Mouse (Mus musculus) bone marrow, adult 2 months (tissue): ENCODE measurements around the gene Cyp2u1. TPM values are rescaled to one million over a fixed set of nuclear protein-coding genes. Genes with fewer than 3 reads are reported as not detected.

Source experiments
- H3K27ac ChIP-seq: fragments of 200-500 bp; 2 replicates; pipeline ENCODE4 v1.5.1; 2012; ENCODE audit warnings: low read depth, mild to moderate bottlenecking, control low read depth, inconsistent platforms, low read length; ENCODE audit not compliant: control insufficient read depth, poor library complexity, insufficient read depth
- H3K4me1 ChIP-seq: fragments of 200-500 bp; 2 replicates; pipeline ENCODE4 v1.6.1; 2011; ENCODE audit warnings: low read length; ENCODE audit not compliant: control insufficient read depth, insufficient read depth
- H3K4me3 ChIP-seq: fragments of 200-500 bp; replicated peaks from 2 replicates; pipeline ENCODE3; 2011; ENCODE audit warnings: mild to moderate bottlenecking, low read depth, low read length, control low read depth; ENCODE audit not compliant: control insufficient read depth
- CTCF ChIP-seq: fragments of 200-500 bp; IDR thresholded peaks from 2 replicates; pipeline ENCODE4 v1.5.1; 2011; ENCODE audit warnings: low read length, control low read depth; ENCODE audit not compliant: control insufficient read depth, insufficient read depth
- POLR2A ChIP-seq: fragments of 200-500 bp; IDR thresholded peaks from 2 replicates; pipeline ENCODE4 v1.6.1; 2011; ENCODE audit warnings: low read depth, mild to moderate bottlenecking, control low read depth, low read length, borderline replicate concordance; ENCODE audit not compliant: control insufficient read depth
- WGBS: fragments of 180-500 bp; shearing (Covaris S2); methylation state at CpG from one replicate; pipeline ENCODE4 v1.1.7; 2018; 5-methylcytosine and 5-hydroxymethylcytosine counted together
- polyA plus RNA-seq: library from polyadenylated mRNA; stranded (reverse); fragments of >200 nt; gene quantifications from 2 replicates; pipeline ENCODE4 v1.2.4, GENCODE M21; 2011; ENCODE audit warnings: low replicate concordance; ENCODE audit not compliant: missing spikeins, insufficient read depth, insufficient read length

The Cyp2u1 gene
- polyA plus RNA-seq, 1 experiment = 1.1 TPM

GRCm38 (mm10) chr3:131258921-131259320 is 44.1 kb downstream of the Cyp2u1 start:
- Histone ChIP-seq H3K27ac (no peak overlapping the region), H3K4me3 (no peak overlapping the region), H3K4me1 (no peaks in the 10 kb centered on the region)
- WGBS = 89% methylated on average over 3 of the region's 3 CpGs
- TF ChIP-seq POLR2A (no peak), CTCF (no peak)

- no peak overlapping the region for H3K27ac ChIP-seq
- TF ChIP-seq POLR2A (no peak), CTCF (no peak)
- H3K4me3 ChIP-seq = no peak overlapping the region
- no peaks in the 10 kb centered on the region for H3K4me1 ChIP-seq
- 78% methylated on average over 3 of the region's 3 CpGs for WGBS
Observed at GRCm38 (mm10) chr3:131255399-131255981, 47.5 kb downstream of the Cyp2u1 start.

- no peak overlapping the region for H3K27ac ChIP-seq
- no peaks in the 10 kb centered on the region for H3K4me1 ChIP-seq
- 83% methylated on average over 4 of the region's 4 CpGs for WGBS
Observed at GRCm38 (mm10) chr3:131254991-131255390, 48.0 kb downstream of the Cyp2u1 start.

GRCm38 (mm10) chr3:131251601-131252000 is 51.4 kb downstream of the Cyp2u1 start:
- no peak for TF ChIP-seq POLR2A
- TF ChIP-seq CTCF = no peak
- 83% methylated on average over 7 of the region's 7 CpGs for WGBS
- Histone ChIP-seq H3K4me1 (no peaks in the 10 kb centered on the region), H3K27ac (no peak overlapping the region), H3K4me3 (no peak overlapping the region)

More at GRCm38 (mm10) chr3:131254991-131255390, 48.0 kb downstream of the Cyp2u1 start:
- TF ChIP-seq CTCF (no peak), POLR2A (no peak)
- H3K4me3 ChIP-seq = no peak overlapping the region

- Histone ChIP-seq H3K4me1 (no peaks in the 10 kb centered on the region), H3K27ac (no peak overlapping the region), H3K4me3 (no peak overlapping the region)
- WGBS = 87% methylated on average over 13 of the region's 13 CpGs
- TF ChIP-seq CTCF = no peak
Observed at GRCm38 (mm10) chr3:131250978-131251377, 52.0 kb downstream of the Cyp2u1 start.

GRCm38 (mm10) chr3:131250283-131250682 is 52.7 kb downstream of the Cyp2u1 start:
- Histone ChIP-seq H3K4me3 (no peak overlapping the region), H3K27ac (no peak overlapping the region), H3K4me1 (no peaks in the 10 kb centered on the region)
- TF ChIP-seq CTCF (no peak), POLR2A (no peak)
- 42% methylated on average over 2 of the region's 2 CpGs for WGBS

- Histone ChIP-seq H3K4me3 (no peak overlapping the region), H3K27ac (no peak overlapping the region), H3K4me1 (no peaks in the 10 kb centered on the region)
- 88% methylated on average over 10 of the region's 10 CpGs for WGBS
- TF ChIP-seq POLR2A (no peak), CTCF (no peak)
Observed at GRCm38 (mm10) chr3:131248444-131248843, 54.6 kb downstream of the Cyp2u1 start.

- Histone ChIP-seq H3K4me1 (no peaks in the 10 kb centered on the region), H3K27ac (no peak overlapping the region), H3K4me3 (no peak overlapping the region)
- no peak for TF ChIP-seq CTCF
- 80% methylated on average over 5 of the region's 5 CpGs for WGBS
Observed at GRCm38 (mm10) chr3:131247851-131248250, 55.2 kb downstream of the Cyp2u1 start.

- TF ChIP-seq POLR2A (no peak), CTCF (no peak)
- 86% methylated on average over 6 of the region's 6 CpGs for WGBS
- Histone ChIP-seq H3K4me1 (no peaks in the 10 kb centered on the region), H3K27ac (no peak overlapping the region), H3K4me3 (no peak overlapping the region)
Observed at GRCm38 (mm10) chr3:131247447-131247846, 55.6 kb downstream of the Cyp2u1 start.
